Mouse (Mus musculus) CH12.LX (cell line): ENCODE measurements around the gene Ahsa1. TPM values are rescaled to one million over a fixed set of nuclear protein-coding genes. Genes with fewer than 3 reads are reported as not detected.

Source experiments
- DNase-seq: peaks from one replicate; pipeline ENCODE4 v3.0.0-alpha.2; 2013; ENCODE audit errors: extremely low read depth
- H3K27ac ChIP-seq: 2 replicates; pipeline ENCODE4 v1.5.1; 2012; ENCODE audit warnings: low read depth, mild to moderate bottlenecking, control low read depth, moderate library complexity; ENCODE audit not compliant: insufficient read depth
- H3K27me3 ChIP-seq: replicated peaks from 2 replicates; pipeline ENCODE3; 2012; ENCODE audit warnings: inconsistent platforms
- H3K36me3 ChIP-seq, 2 experiments: replicated peaks in 1 of 2; 2 replicates each; pipeline versions ENCODE3 to v1.6.1; 2012; ENCODE audit warnings: inconsistent platforms in 1 of 2, low read length in 1 of 2, mild to moderate bottlenecking in 1 of 2, mixed read lengths in 1 of 2, moderate library complexity in 1 of 2; ENCODE audit not compliant: control insufficient read depth in 1 of 2, insufficient read depth in 1 of 2
- H3K4me1 ChIP-seq, 2 experiments: 2 replicates each; pipeline ENCODE4 v1.6.1; 2012; ENCODE audit warnings: inconsistent platforms in 1 of 2, moderate library complexity in 1 of 2; ENCODE audit not compliant: insufficient read depth in 2 of 2, control insufficient read depth in 1 of 2
- H3K4me2 ChIP-seq: 2 replicates; pipeline ENCODE4 v1.6.1; 2012; ENCODE audit warnings: low read depth, mild to moderate bottlenecking, control low read depth; ENCODE audit not compliant: poor library complexity, insufficient read depth, severe bottlenecking
- H3K4me3 ChIP-seq, 3 experiments: fragments of 150-350 bp in 1 of 3; sonication (generic) in 1 of 3; replicated peaks in 1 of 3; 2 replicates each; pipeline versions ENCODE3 to v1.5.1; 2011 to 2012; ENCODE audit warnings: low read depth in 2 of 3, low read length in 2 of 3, mild to moderate bottlenecking in 2 of 3, moderate library complexity in 2 of 3, control low read depth in 1 of 3, improper control_type of control experiment in 1 of 3, inconsistent platforms in 1 of 3, mixed read lengths in 1 of 3; ENCODE audit not compliant: poor library complexity in 1 of 3
- H3K79me2 ChIP-seq: replicated peaks from 2 replicates; pipeline ENCODE4 v1.6.1; 2012; ENCODE audit warnings: mild to moderate bottlenecking, moderate library complexity; ENCODE audit not compliant: control insufficient read depth, poor library complexity, insufficient read depth, severe bottlenecking; ENCODE audit errors: extremely low read depth
- H3K9ac ChIP-seq: 2 replicates; pipeline ENCODE4 v1.6.1; 2012; ENCODE audit warnings: low read depth, mild to moderate bottlenecking, control low read depth, moderate library complexity; ENCODE audit not compliant: insufficient read depth
- H3K9me3 ChIP-seq: replicated peaks from 2 replicates; pipeline ENCODE3; 2012; ENCODE audit warnings: low read length, inconsistent platforms, mixed read lengths
- BHLHE40 ChIP-seq: IDR thresholded peaks from 2 replicates; pipeline ENCODE4 v1.6.1; 2011; ENCODE audit warnings: mild to moderate bottlenecking, low read depth, low read length, improper control_type of control experiment
- CHD2 ChIP-seq: IDR thresholded peaks from 2 replicates; pipeline ENCODE4 v1.6.1; 2011; ENCODE audit warnings: low read length, improper control_type of control experiment
- ELF1 ChIP-seq: IDR thresholded peaks from 2 replicates; pipeline ENCODE4 v1.6.1; 2014; ENCODE audit warnings: low read depth, mild to moderate bottlenecking, inconsistent platforms, low read length, improper control_type of control experiment
- ETS1 ChIP-seq: conservative IDR thresholded peaks from 2 replicates; pipeline ENCODE4 v1.6.1; 2012; ENCODE audit warnings: low read depth, mild to moderate bottlenecking, inconsistent platforms, low read length, improper control_type of control experiment, moderate library complexity
- GABPA ChIP-seq: IDR thresholded peaks from 2 replicates; pipeline ENCODE4 v1.6.1; 2012; ENCODE audit warnings: low read depth, low read length, improper control_type of control experiment, inconsistent platforms; ENCODE audit not compliant: insufficient replicate concordance
- IRF4 ChIP-seq: IDR thresholded peaks from 2 replicates; pipeline ENCODE4 v1.6.1; 2014; ENCODE audit warnings: low read depth, mild to moderate bottlenecking, inconsistent platforms, low read length, improper control_type of control experiment
- MAFK ChIP-seq: IDR thresholded peaks from 2 replicates; pipeline ENCODE4 v1.6.1; 2011; ENCODE audit warnings: low read length, improper control_type of control experiment; ENCODE audit not compliant: insufficient replicate concordance
- MAZ ChIP-seq: IDR thresholded peaks from 2 replicates; pipeline ENCODE4 v1.6.1; 2012; ENCODE audit warnings: low read depth, mild to moderate bottlenecking, inconsistent platforms, low read length, improper control_type of control experiment, moderate library complexity
- MEF2A ChIP-seq: IDR thresholded peaks from 2 replicates; pipeline ENCODE4 v1.6.1; 2014; ENCODE audit warnings: low read depth, mild to moderate bottlenecking, inconsistent platforms, low read length, improper control_type of control experiment, borderline replicate concordance
- NRF1 ChIP-seq: IDR thresholded peaks from 2 replicates; pipeline ENCODE4 v1.6.1; 2014; ENCODE audit warnings: low read depth, mild to moderate bottlenecking, inconsistent platforms, low read length, improper control_type of control experiment, moderate library complexity
- PAX5 ChIP-seq: IDR thresholded peaks from 2 replicates; pipeline ENCODE4 v1.6.1; 2012; ENCODE audit warnings: low read length, inconsistent platforms, mixed read lengths
- POLR2A ChIP-seq: IDR thresholded peaks from 2 replicates; pipeline ENCODE4 v1.6.1; 2011; ENCODE audit warnings: low read depth, mild to moderate bottlenecking, improper control_type of control experiment, low read length
- SIN3A ChIP-seq: IDR thresholded peaks from 2 replicates; pipeline ENCODE4 v1.6.1; 2012; ENCODE audit warnings: low read length, improper control_type of control experiment, inconsistent platforms
- SMC3 ChIP-seq: IDR thresholded peaks from 2 replicates; pipeline ENCODE4 v1.6.1; 2011; ENCODE audit warnings: low read depth, low read length, improper control_type of control experiment
- TCF12 ChIP-seq: IDR thresholded peaks from 2 replicates; pipeline ENCODE4 v1.6.1; 2014; ENCODE audit warnings: low read depth, mild to moderate bottlenecking, inconsistent platforms, low read length, improper control_type of control experiment
- USF1 ChIP-seq: IDR thresholded peaks from 2 replicates; pipeline ENCODE4 v1.6.1; 2014; ENCODE audit warnings: low read depth, mild to moderate bottlenecking, inconsistent platforms, low read length, improper control_type of control experiment
- ZKSCAN1 ChIP-seq: IDR thresholded peaks from 2 replicates; pipeline ENCODE4 v1.6.1; 2012; ENCODE audit warnings: low read depth, inconsistent platforms, low read length, improper control_type of control experiment, borderline replicate concordance
- dilution Hi-C: fragments of 300-500 bp; cut with MboI; formaldehyde crosslinking; loops from 2 replicates; pipeline ENCODE4 v1.14.3; 2020; ENCODE audit warnings: low sequenced_read_pairs; ENCODE audit not compliant: extremely low pct_unique_long_range_greater_than_20kb, extremely low pct_ligation_motif_present
- in situ Hi-C: fragments of 300-500 bp; cut with MboI; formaldehyde crosslinking; loops from 3 replicates; pipeline ENCODE4 v1.14.3; 2019; ENCODE audit warnings: low sequenced_read_pairs, low pct_ligation_motif_present, low pct_unique_long_range_greater_than_20kb, mixed read lengths
- polyA plus RNA-seq: library from polyadenylated mRNA; unstranded; fragments of >175 nt; gene quantifications from 2 replicates; pipeline ENCODE4 v1.2.1, GENCODE M21; 2012; ENCODE audit warnings: low read depth; ENCODE audit not compliant: insufficient read length
- total RNA-seq, 2 experiments: library from RNA; depleted of rRNA; stranded (reverse); fragments of 300-350 nt in 1 of 2; fragments of >200 nt in 1 of 2; gene quantifications; 2 replicates each; pipeline ENCODE4 v1.2.3; 2012 to 2014

Gene Ahsa1
- total and polyA plus RNA-seq, 3 experiments = 288 to 456 (median 392) TPM

DNA sequence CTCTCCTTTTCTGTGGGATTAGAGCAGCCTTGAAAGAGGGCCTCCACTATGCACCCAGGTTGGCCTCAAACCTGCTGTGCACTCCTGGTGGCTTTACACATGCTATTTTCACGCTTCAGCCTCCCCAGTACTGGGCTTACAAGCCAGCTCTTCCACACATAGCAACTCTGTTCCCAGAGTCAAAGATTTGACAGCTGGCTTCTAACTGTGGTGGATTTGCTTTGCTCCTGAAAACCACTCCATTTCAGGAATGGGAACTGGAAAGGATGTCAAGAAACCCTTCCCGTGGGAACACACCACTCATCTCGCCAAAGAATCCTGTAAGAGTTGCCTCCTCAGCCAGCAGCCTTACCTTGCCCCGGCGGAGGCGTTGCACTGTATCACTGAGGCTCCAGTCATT, 12.4 kb upstream of the Ahsa1 start:
- no peak overlapping the region for H3K4me2 ChIP-seq
- H3K4me3 ChIP-seq = no peak overlapping the region
- H3K9ac ChIP-seq = no peak overlapping the region
- no peaks in the 10 kb centered on the region for H3K9me3 ChIP-seq
- no peak for DNase-seq
- dilution Hi-C loops (no loop called here), in situ Hi-C loops (no loop called here)
- H3K79me2 ChIP-seq = no peaks in the 10 kb centered on the region
- TF ChIP-seq MEF2A = no peak
- no peak for TF ChIP-seq TCF12
- TF ChIP-seq ZKSCAN1 = no peak
- TF ChIP-seq NRF1 = no peak
- TF ChIP-seq BHLHE40 = no peak
- no peak for TF ChIP-seq GABPA
- no peak for TF ChIP-seq IRF4
- TF ChIP-seq POLR2A = no peak
- TF ChIP-seq ETS1 = no peak
- TF ChIP-seq ELF1 = no peak
- no peak for TF ChIP-seq USF1
- TF ChIP-seq MAZ = no peak
- TF ChIP-seq SMC3 = no peak
- no peak for TF ChIP-seq SIN3A
- TF ChIP-seq CHD2 = no peak
- H3K27me3 ChIP-seq = no peaks in the 10 kb centered on the region
- H3K27ac ChIP-seq = no peak overlapping the region
- peaks cover 76 to 93% of the 10 kb centered on the region in 2 experiments for H3K36me3 ChIP-seq
- peaks cover 0 to 16% of the 10 kb centered on the region in 2 experiments; a peak in 3 of 4 replicates for H3K4me1 ChIP-seq

DNA sequence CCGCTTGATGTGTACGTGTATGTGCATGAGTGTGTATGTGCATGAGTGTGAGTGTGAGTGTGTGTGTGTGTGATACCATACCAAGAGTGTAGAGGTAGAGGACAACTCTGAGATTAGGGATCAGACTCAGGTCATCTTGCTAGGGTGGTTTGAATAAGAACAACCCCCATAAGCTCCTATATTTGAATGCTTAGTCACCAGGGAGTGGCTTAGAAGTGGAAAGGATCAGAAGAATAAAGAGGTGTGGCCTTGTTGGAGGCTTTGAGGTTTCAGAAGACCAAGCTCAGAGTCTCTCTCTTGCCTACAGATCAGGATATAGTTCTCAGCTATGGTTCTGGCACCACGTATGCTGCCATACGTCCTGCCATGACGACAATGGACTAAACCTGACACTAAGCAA, 9.7 kb upstream of the Ahsa1 start:
- TF ChIP-seq MAFK (no peak), BHLHE40 (no peak), PAX5 (no peak), CHD2 (no peak)
- Histone ChIP-seq H3K27ac (no peak overlapping the region), H3K4me2 (no peak overlapping the region), H3K4me1 (peaks cover 0 to 16% of the 10 kb centered on the region in 2 experiments; a peak in 3 of 4 replicates), H3K4me3 (no peak overlapping the region), H3K36me3 (peaks cover 71 to 87% of the 10 kb centered on the region in 2 experiments), H3K27me3 (no peaks in the 10 kb centered on the region), H3K9ac (no peak overlapping the region), H3K9me3 (no peaks in the 10 kb centered on the region), H3K79me2 (no peaks in the 10 kb centered on the region)
- DNase-seq = no peak
- dilution Hi-C loops (no loop called here), in situ Hi-C loops (no loop called here)
